Mouse (Mus musculus) midbrain, embryonic 12.5 days (tissue): ENCODE measurements around the gene Chrm2. TPM values are rescaled to one million over a fixed set of nuclear protein-coding genes. Genes with fewer than 3 reads are reported as not detected.

Experiments used
- ATAC-seq: fragments of 200-750 bp; cut with Nextera tagmentation; 2 replicates; pipeline ENCODE4 v1.8.0; 2017; ENCODE audit warnings: low read depth, moderate TSS enrichment, moderate library complexity; ENCODE audit not compliant: low FRiP score
- H3K27ac ChIP-seq: fragments of 300-500 bp; sonication (generic); replicated peaks from 2 replicates; pipeline ENCODE4 v1.5.1; 2016; ENCODE audit warnings: mild to moderate bottlenecking
- H3K27me3 ChIP-seq: fragments of 300-500 bp; sonication (generic); 2 replicates; pipeline ENCODE4 v1.6.1; 2016; ENCODE audit warnings: mild to moderate bottlenecking
- H3K36me3 ChIP-seq: fragments of 300-500 bp; sonication (generic); 2 replicates; pipeline ENCODE4 v1.6.1; 2016
- H3K4me1 ChIP-seq: fragments of 300-500 bp; sonication (generic); 2 replicates; pipeline ENCODE4 v1.6.1; 2016
- H3K4me2 ChIP-seq: fragments of 300-500 bp; sonication (generic); replicated peaks from 2 replicates; pipeline ENCODE4 v1.6.1; 2016; ENCODE audit warnings: mild to moderate bottlenecking, moderate library complexity
- H3K4me3 ChIP-seq: fragments of 300-500 bp; sonication (generic); 2 replicates; pipeline ENCODE4 v1.5.1; 2016; ENCODE audit warnings: mild to moderate bottlenecking
- H3K9ac ChIP-seq: fragments of 300-500 bp; sonication (generic); replicated peaks from 2 replicates; pipeline ENCODE4 v1.6.1; 2016; ENCODE audit warnings: mild to moderate bottlenecking, moderate library complexity
- H3K9me3 ChIP-seq: fragments of 300-500 bp; sonication (generic); 2 replicates; pipeline ENCODE4 v1.6.1; 2016; ENCODE audit warnings: mild to moderate bottlenecking
- WGBS: fragments of 180-500 bp; shearing (Covaris S2); methylation state at CpG from one replicate; pipeline ENCODE4 v1.1.7; 2016; 5-methylcytosine and 5-hydroxymethylcytosine counted together
- polyA plus RNA-seq: library from polyadenylated mRNA; unstranded; fragments of >200 nt; fragmentation: Nextera tagmentation; extraction: Ambion mirVana; gene quantifications from 2 replicates; pipeline ENCODE4 v1.2.1, GENCODE M21; 2016

Chrm2 gene
- polyA plus RNA-seq, 1 experiment from 2014 or later, result 0.54 TPM

DNA sequence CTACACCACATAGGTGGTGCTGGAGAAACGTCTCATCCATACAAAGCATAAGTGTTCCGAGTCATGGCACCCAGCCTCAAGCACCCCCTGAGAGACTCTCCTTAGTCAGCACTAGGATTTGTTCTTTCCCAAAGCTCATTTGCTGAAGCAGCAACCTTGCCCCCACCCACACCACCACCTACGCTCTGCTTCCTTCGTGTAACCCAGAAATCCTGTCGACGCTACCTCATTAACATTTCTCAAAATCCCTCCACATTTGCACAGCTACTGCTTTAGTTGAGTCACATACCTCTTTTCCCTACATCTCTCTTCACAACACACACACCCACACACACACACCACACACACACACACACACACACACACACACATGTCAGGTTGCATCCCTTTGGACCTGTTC, 50.1 kb downstream of the Chrm2 start:
- no peak for ATAC-seq
- H3K9ac ChIP-seq, result no peak overlapping the region
- H3K4me3 ChIP-seq, result no peak overlapping the region
- H3K27me3 ChIP-seq, result no peaks in the 10 kb centered on the region
- H3K9me3 ChIP-seq, result no peaks in the 10 kb centered on the region
- WGBS, result 94% methylated on average over 6 of the region's 6 CpGs
- H3K4me2 ChIP-seq, result no peak overlapping the region
- no peaks in the 10 kb centered on the region for H3K36me3 ChIP-seq
- no peak overlapping the region for H3K27ac ChIP-seq
- H3K4me1 ChIP-seq, result no peaks in the 10 kb centered on the region

DNA sequence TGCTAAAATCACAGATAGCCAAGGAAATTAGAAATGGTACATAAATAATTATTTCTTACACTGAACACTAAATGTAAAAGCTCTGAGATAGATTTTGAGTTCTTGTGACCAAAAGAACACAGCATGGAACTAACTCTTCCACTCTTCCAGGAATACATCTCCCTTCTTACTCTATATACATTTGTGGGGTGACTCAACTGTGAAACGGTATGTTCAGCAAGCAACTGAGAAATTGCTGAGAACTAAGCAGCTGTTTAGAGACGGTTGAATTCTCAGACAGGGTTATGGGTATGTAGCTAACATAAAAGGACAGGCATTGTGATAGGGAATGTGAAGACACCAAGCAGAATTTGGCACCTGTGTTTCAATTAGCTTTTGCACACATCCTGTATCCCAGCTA, 51.3 kb downstream of the Chrm2 start:
- 83% methylated on average over 2 of the region's 2 CpGs for WGBS
- Histone ChIP-seq H3K4me2 (no peak overlapping the region), H3K36me3 (no peaks in the 10 kb centered on the region), H3K27me3 (no peaks in the 10 kb centered on the region), H3K9me3 (no peaks in the 10 kb centered on the region), H3K4me3 (no peak overlapping the region), H3K27ac (no peak overlapping the region), H3K9ac (no peak overlapping the region), H3K4me1 (no peaks in the 10 kb centered on the region)
- ATAC-seq, result no peak

DNA sequence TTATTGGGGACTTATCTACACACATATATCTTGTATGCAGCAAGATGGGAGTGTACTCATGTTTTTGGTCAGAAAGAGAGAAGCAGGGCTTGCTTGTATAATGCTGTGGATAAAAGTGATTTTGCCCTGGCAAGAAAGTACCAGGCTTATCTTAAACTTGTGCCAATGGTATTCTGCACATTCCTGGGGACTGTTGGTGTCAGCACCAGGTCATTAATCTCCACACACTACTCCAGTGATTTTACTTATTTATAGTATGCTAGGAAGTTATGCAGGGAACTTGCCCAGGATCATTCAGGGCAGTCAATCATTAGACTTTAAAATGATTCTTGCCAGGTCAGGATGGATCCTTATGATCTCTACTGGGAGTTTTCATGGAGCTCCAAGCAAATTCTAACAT, 63.6 kb downstream of the Chrm2 start:
- no peaks in the 10 kb centered on the region for H3K36me3 ChIP-seq
- no peak overlapping the region for H3K4me3 ChIP-seq
- H3K9ac ChIP-seq, result no peak overlapping the region
- no peak overlapping the region for H3K4me2 ChIP-seq
- ATAC-seq, result no peak
- H3K27me3 ChIP-seq, result no peaks in the 10 kb centered on the region
- no peaks in the 10 kb centered on the region for H3K9me3 ChIP-seq
- H3K4me1 ChIP-seq, result no peaks in the 10 kb centered on the region
- no peak overlapping the region for H3K27ac ChIP-seq

DNA sequence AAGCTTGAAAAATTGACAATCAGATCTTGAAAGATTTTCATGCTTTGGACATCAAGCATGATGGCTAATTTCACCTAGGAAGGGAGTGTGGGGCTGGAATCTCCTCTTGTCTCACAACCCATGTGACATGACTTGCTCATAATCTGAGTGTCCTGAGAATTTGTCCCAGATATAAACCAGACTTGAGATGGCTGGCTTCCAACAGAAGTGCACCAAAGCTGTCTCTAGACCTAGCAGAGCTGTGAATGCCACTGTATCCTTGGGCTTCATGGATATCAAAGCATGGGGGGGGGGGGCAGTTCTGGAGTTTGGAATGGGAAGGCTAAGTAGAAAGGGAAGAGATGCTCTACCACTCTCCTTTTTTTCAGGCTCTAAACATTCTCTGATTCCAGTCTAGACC, 67.2 kb downstream of the Chrm2 start:
- Histone ChIP-seq H3K27me3 (no peaks in the 10 kb centered on the region), H3K9ac (no peak overlapping the region), H3K27ac (no peak overlapping the region), H3K36me3 (no peaks in the 10 kb centered on the region), H3K9me3 (no peaks in the 10 kb centered on the region), H3K4me1 (no peaks in the 10 kb centered on the region), H3K4me2 (no peak overlapping the region), H3K4me3 (no peak overlapping the region)
- no peak for ATAC-seq

DNA sequence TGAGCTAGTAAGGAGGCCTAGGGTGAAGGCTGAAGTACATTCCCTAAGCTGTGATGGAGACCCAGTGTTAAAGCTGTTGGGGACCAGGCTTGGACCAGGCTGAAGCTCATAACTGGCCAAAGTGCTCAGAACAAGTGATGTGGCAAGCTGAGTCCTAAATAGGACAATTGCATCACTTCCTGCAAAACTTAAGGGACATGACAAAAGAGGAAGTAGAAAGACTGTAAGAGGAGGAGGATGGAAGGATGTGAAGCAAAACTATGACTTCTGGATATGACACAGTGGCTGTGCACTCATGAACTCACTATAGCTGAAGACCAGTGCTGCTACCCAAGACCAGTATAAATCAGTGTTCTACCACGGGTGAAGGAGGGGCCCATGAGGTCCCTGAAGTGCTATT, 69.1 kb downstream of the Chrm2 start:
- H3K9me3 ChIP-seq, result no peaks in the 10 kb centered on the region
- 71% methylated on average over 1 of the region's 1 CpGs for whole genome bisulfite sequencing
- no peaks in the 10 kb centered on the region for H3K27me3 ChIP-seq
- H3K4me3 ChIP-seq, result no peak overlapping the region
- ATAC-seq, result no peak
- H3K4me1 ChIP-seq, result no peaks in the 10 kb centered on the region
- H3K4me2 ChIP-seq, result no peak overlapping the region
- H3K9ac ChIP-seq, result no peak overlapping the region
- no peak overlapping the region for H3K27ac ChIP-seq
- no peaks in the 10 kb centered on the region for H3K36me3 ChIP-seq

DNA sequence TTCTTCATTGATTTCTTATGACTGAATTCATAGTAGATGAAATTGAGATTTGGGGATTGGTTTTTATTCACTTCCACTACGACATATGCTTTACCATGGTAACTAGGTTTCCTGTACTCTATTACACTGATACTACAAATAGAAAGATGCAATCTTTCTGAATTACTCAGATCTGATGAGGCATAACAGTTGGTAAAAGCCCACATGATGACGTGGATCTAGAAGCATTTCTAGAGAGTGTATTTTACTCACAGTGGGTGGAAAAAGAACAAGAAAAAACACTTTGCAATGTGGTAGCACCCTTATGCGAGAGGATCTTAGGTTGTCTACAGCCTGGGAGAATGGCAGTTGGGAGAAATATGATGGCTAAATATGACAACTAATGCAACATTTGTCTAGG, 76.1 kb downstream of the Chrm2 start:
- H3K27ac ChIP-seq, result no peak overlapping the region
- no peaks in the 10 kb centered on the region for H3K9me3 ChIP-seq
- 86% methylated on average over 3 of the region's 3 CpGs for WGBS
- no peaks in the 10 kb centered on the region for H3K27me3 ChIP-seq
- no peaks in the 10 kb centered on the region for H3K4me1 ChIP-seq
- no peak overlapping the region for H3K9ac ChIP-seq
- no peak overlapping the region for H3K4me2 ChIP-seq
- H3K4me3 ChIP-seq, result no peak overlapping the region
- no peaks in the 10 kb centered on the region for H3K36me3 ChIP-seq
- ATAC-seq, result no peak

DNA sequence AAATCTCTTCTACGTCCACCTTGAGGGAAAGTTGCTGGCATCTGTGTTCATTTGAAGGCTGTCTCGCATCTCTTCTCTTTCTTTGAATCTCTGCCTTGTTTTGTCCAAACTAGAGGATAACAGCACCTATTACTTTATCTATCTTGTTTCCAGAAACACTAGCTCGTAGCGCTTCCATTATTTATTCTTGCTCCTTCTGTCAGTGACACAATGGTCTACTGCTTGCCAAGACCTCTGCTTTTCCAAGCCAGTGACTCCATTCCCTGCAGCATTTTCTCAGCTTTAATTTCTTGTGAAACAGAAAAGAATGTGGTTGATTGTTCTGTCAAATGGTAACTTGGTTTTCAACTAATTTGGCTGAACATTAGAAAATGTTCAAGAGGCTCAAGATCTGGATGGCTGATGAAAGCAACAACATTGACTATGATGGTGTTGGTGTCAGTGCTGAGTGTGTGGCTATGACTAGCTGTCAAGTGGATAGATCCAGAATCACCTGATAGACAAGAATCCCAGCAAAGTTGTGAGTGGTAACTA, 96.3 kb downstream of the Chrm2 start:
- WGBS, result 66% methylated on average over 4 of the region's 4 CpGs
- H3K27ac ChIP-seq, result no peak overlapping the region
- H3K9ac ChIP-seq, result no peak overlapping the region
- H3K36me3 ChIP-seq, result no peaks in the 10 kb centered on the region
- no peak overlapping the region for H3K4me3 ChIP-seq
- H3K9me3 ChIP-seq, result no peaks in the 10 kb centered on the region
- H3K27me3 ChIP-seq, result no peaks in the 10 kb centered on the region
- H3K4me2 ChIP-seq, result no peak overlapping the region
- no peak for ATAC-seq
- no peaks in the 10 kb centered on the region for H3K4me1 ChIP-seq

DNA sequence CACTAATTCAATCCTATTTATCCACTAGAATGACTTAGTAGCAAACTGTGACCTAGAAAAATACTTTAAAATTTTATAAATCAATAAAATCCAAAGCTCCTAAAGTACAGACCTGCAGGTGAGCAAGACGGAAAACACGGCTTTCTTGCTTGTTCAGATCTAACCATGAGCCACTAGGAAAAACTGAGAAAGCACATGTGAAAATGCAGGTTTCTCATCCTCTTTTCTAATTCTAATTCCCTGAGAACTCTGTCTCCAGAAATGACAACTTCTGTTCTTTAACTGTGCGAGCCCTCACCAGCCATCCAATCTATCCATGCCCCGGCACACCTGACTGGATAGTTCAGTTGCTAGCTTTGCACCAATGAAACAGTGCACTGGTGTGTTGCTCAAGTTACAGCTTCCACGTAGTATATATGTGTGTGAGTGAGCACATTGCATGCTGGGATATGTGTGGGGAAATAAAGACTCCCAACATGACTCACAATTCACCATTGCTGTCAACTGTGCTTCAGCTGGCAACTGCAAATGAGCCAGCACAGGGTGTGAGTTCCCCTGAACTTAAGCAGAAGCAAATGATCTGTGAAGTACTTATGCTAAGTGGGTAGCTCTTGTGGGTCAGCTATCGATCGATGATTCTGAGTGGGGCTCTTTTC, 119.3 kb downstream of the Chrm2 start:
- no peaks in the 10 kb centered on the region for H3K27me3 ChIP-seq
- H3K36me3 ChIP-seq, result no peaks in the 10 kb centered on the region
- H3K9ac ChIP-seq, result no peak overlapping the region
- no peak for ATAC-seq
- 85% methylated on average over 7 of the region's 7 CpGs for WGBS
- H3K27ac ChIP-seq, result no peak overlapping the region
- H3K4me3 ChIP-seq, result no peak overlapping the region
- H3K4me1 ChIP-seq, result no peaks in the 10 kb centered on the region
- H3K9me3 ChIP-seq, result no peaks in the 10 kb centered on the region
- no peak overlapping the region for H3K4me2 ChIP-seq

DNA sequence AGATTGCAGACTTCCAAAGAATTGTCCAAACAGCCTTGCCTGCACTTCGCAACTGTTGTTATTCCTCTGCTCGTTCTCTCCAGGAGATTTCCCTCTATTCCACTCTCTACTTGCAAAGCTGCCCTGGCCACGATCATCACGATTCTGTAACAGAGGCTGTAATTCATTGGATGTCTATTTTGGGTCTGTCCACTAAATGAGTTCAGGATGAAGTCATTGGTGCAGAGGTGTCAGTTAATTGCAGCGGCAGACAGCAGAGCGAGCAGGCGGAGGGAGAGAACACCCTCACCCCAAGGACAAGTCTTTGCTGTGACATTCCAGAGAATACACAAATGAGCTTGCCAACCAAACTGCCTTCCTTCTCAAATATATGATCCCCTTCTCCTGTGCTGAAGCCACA, 120.1 kb downstream of the Chrm2 start:
- no peak overlapping the region for H3K4me3 ChIP-seq
- no peak overlapping the region for H3K9ac ChIP-seq
- H3K4me2 ChIP-seq, result no peak overlapping the region
- ATAC-seq, result no peak
- H3K36me3 ChIP-seq, result no peaks in the 10 kb centered on the region
- H3K9me3 ChIP-seq, result no peaks in the 10 kb centered on the region
- 67% methylated on average over 7 of the region's 7 CpGs for WGBS
- H3K4me1 ChIP-seq, result no peaks in the 10 kb centered on the region
- no peak overlapping the region for H3K27ac ChIP-seq
- H3K27me3 ChIP-seq, result no peaks in the 10 kb centered on the region

DNA sequence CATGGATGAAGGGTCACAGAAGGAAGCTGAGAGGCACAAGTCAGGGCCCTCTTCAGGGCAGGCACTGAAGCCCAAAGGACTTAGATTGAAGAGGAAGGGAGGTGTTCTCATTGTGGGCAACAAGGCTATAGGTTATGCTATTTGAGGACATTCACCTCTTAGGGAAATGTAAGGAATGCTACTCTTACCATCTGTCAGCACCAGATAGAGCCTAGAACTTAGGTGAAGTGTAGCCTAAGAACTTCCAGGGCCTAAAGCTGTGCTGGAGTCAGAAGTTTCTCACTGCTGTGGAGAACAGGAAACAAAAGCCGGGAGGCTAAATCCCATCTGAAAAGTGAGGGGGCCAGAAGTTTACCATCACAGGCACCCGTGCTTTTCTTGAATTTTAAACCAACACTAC, 120.6 kb downstream of the Chrm2 start:
- H3K9ac ChIP-seq, result no peak overlapping the region
- no peaks in the 10 kb centered on the region for H3K27me3 ChIP-seq
- H3K9me3 ChIP-seq, result no peaks in the 10 kb centered on the region
- H3K4me1 ChIP-seq, result no peaks in the 10 kb centered on the region
- WGBS, result 28% methylated on average over 2 of the region's 2 CpGs
- ATAC-seq, result no peak
- no peak overlapping the region for H3K4me2 ChIP-seq
- H3K27ac ChIP-seq, result no peak overlapping the region
- H3K4me3 ChIP-seq, result no peak overlapping the region
- no peaks in the 10 kb centered on the region for H3K36me3 ChIP-seq

DNA sequence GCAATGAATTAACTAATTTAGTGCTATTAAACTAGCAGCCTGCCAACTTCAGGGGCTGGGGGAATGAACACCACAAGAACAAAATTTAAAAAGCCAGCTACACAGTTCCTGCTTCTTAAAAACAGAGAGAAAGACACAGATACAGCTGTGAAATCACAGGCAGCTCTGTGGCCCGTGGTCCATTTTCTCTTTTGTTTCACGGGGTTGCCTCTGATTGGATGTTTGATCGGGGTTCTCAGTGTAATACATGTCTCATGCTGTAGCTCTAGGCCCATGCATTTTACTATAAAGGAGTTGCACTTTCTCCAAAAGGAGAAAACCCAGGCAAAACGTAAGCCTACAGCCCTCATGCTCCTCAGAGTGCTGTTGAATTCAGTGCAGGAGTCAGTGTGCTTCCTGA, 128.6 kb downstream of the Chrm2 start:
- H3K9ac ChIP-seq, result no peak overlapping the region
- ATAC-seq, result no peak
- no peak overlapping the region for H3K27ac ChIP-seq
- 74% methylated on average over 4 of the region's 4 CpGs for WGBS
- H3K27me3 ChIP-seq, result no peaks in the 10 kb centered on the region
- H3K9me3 ChIP-seq, result no peaks in the 10 kb centered on the region
- no peaks in the 10 kb centered on the region for H3K36me3 ChIP-seq
- no peak overlapping the region for H3K4me3 ChIP-seq
- no peaks in the 10 kb centered on the region for H3K4me1 ChIP-seq
- no peak overlapping the region for H3K4me2 ChIP-seq

DNA sequence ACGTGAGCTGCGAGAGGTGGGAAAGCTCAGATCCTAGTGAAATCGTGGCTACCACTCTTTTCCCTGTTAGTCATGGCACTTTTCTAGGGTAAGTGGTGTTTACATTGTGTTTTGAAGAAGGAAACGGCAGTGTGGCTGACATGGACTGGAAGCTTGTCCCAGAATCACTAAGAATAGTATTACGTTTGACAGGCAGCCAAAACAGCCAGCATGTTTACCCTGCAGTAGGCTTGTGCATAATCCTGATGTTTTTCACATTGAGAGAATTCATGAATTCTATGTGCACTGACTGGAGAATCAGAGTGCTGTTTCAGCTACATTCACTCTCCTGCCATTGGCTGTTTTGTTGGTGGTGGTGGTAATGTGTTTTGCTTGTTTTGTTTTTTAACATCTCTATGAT, 129.4 kb downstream of the Chrm2 start:
- 69% methylated on average over 5 of the region's 5 CpGs for WGBS
- Histone ChIP-seq H3K27ac (no peak overlapping the region), H3K4me1 (no peaks in the 10 kb centered on the region), H3K27me3 (no peaks in the 10 kb centered on the region), H3K9ac (no peak overlapping the region), H3K36me3 (no peaks in the 10 kb centered on the region), H3K4me3 (no peak overlapping the region), H3K9me3 (no peaks in the 10 kb centered on the region), H3K4me2 (no peak overlapping the region)
- ATAC-seq, result no peak

DNA sequence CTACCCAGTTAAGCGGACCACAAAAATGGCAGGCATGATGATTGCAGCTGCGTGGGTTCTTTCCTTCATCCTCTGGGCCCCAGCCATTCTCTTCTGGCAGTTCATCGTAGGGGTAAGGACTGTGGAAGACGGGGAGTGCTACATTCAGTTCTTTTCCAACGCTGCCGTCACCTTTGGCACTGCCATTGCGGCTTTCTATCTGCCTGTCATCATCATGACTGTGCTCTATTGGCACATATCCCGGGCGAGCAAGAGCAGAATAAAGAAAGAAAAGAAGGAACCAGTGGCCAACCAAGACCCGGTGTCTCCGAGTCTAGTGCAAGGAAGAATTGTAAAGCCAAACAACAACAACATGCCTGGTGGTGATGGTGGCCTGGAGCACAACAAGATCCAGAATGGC, 135.7 kb downstream of the Chrm2 start:
- WGBS, result 93% methylated on average over 11 of the region's 11 CpGs
- no peak overlapping the region for H3K9ac ChIP-seq
- H3K4me1 ChIP-seq, result no peaks in the 10 kb centered on the region
- ATAC-seq, result no peak
- H3K4me3 ChIP-seq, result no peak overlapping the region
- H3K27ac ChIP-seq, result no peak overlapping the region
- no peaks in the 10 kb centered on the region for H3K36me3 ChIP-seq
- H3K4me2 ChIP-seq, result no peak overlapping the region
- H3K9me3 ChIP-seq, result no peaks in the 10 kb centered on the region
- no peaks in the 10 kb centered on the region for H3K27me3 ChIP-seq
